Mouse (Mus musculus): ENCODE measurements at regions not wholly inside any gene's neighbourhood (a gene's known extent, or its start where the extent isn't known, plus 50 kb on each side); places are given as distances from the start of the nearest gene placed in this dataset.

GRCm38 (mm10) chr11:64643171-64643570 is 206.7 kb upstream of the F930015N05Rik start:
- TF ChIP-seq POLR2A (IDR thresholded peaks at IDR 0.05; ENCODE audit: insufficient read length, low read depth) (no peak), MAX (IDR thresholded peaks at IDR 0.05; ENCODE audit: low read depth) (no peak), MYOD1 (IDR thresholded peaks at IDR 0.05; ENCODE audit: control insufficient read depth in 1 of 3, insufficient read length in 2 of 3, low read depth in 2 of 3) (no peak)

Measured in myocyte (in vitro differentiated cells).